Mouse (Mus musculus): ENCODE measurements around the gene Ets2. TPM values are rescaled to one million over a fixed set of nuclear protein-coding genes. Genes with fewer than 3 reads are reported as not detected.

Gene Ets2
- polyA plus RNA-seq, 1 experiment = 60.6 TPM

GRCm38 (mm10) chr16:95667395-95668150, 34.3 kb upstream of the Ets2 start:
- Histone ChIP-seq H3K79me3 (ENCODE audit: low read depth) (no peaks in the 10 kb centered on the region), H3ac (ENCODE audit: control insufficient read depth, insufficient read length, low read depth) (no peak overlapping the region), H3K79me2 (ENCODE audit: control insufficient read depth, insufficient read depth) (no peaks in the 10 kb centered on the region), H3K36me3 (ENCODE audit: control insufficient read depth, insufficient read depth) (no peaks in the 10 kb centered on the region), H3K4me3 (ENCODE audit: insufficient read depth, poor library complexity, severe bottlenecking) (no peak overlapping the region), H3K27me3 (ENCODE audit: control insufficient read depth, insufficient read depth, insufficient read length) (no peaks in the 10 kb centered on the region)
- TF ChIP-seq MYOD1 (IDR thresholded peaks at IDR 0.05; ENCODE audit: control insufficient read depth, insufficient read length, low read depth) = no peak
- no peak for TF ChIP-seq CTCF (IDR thresholded peaks at IDR 0.05; ENCODE audit: control insufficient read depth, insufficient read depth, insufficient read length)
- TF ChIP-seq USF1 (IDR thresholded peaks at IDR 0.05; ENCODE audit: low read depth) = no peak
- TF ChIP-seq MYOG (IDR thresholded peaks at IDR 0.05; ENCODE audit: control insufficient read depth, extremely low read depth, insufficient read length) = no peak
- TF ChIP-seq FOSL1 (IDR thresholded peaks at IDR 0.05; ENCODE audit: insufficient read depth, low read length, poor library complexity, severe bottlenecking) = no peak
- no peak for TF ChIP-seq CEBPB (IDR thresholded peaks at IDR 0.05; ENCODE audit: low read depth)
- TF ChIP-seq MAX (IDR thresholded peaks at IDR 0.05) = no peak

- no peak for TF ChIP-seq CTCF (IDR thresholded peaks at IDR 0.05; ENCODE audit: control insufficient read depth, insufficient read depth, insufficient read length)
- no peak for TF ChIP-seq FOSL1 (IDR thresholded peaks at IDR 0.05; ENCODE audit: insufficient read depth, low read length, poor library complexity, severe bottlenecking)
- TF ChIP-seq MYOG (IDR thresholded peaks at IDR 0.05; ENCODE audit: control insufficient read depth, extremely low read depth, insufficient read length) = no peak
- TF ChIP-seq MAX (IDR thresholded peaks at IDR 0.05) = no peak
- no peak for TF ChIP-seq USF1 (IDR thresholded peaks at IDR 0.05; ENCODE audit: low read depth)
- TF ChIP-seq CEBPB (IDR thresholded peaks at IDR 0.05; ENCODE audit: low read depth) = no peak
- peak; percentile 65 for TF ChIP-seq MYOD1 (IDR thresholded peaks at IDR 0.05; ENCODE audit: control insufficient read depth, insufficient read length, low read depth)
- Histone ChIP-seq H3ac (ENCODE audit: control insufficient read depth, insufficient read length, low read depth) (no peak overlapping the region), H3K79me2 (ENCODE audit: control insufficient read depth, insufficient read depth) (no peaks in the 10 kb centered on the region)
These were observed 33.5 kb upstream of the Ets2 start for GRCm38 (mm10) chr16:95668151-95668993.

GRCm38 (mm10) chr16:95674452-95674921, 27.4 kb upstream of the Ets2 start:
- Histone ChIP-seq H3K4me3 (ENCODE audit: insufficient read depth, poor library complexity, severe bottlenecking) (peak overlapping the region; percentile 3), H3K36me3 (ENCODE audit: control insufficient read depth, insufficient read depth) (no peaks in the 10 kb centered on the region), H3K27me3 (ENCODE audit: control insufficient read depth, insufficient read depth, insufficient read length) (no peaks in the 10 kb centered on the region), H3K79me2 (ENCODE audit: control insufficient read depth, insufficient read depth) (no peaks in the 10 kb centered on the region), H3ac (ENCODE audit: control insufficient read depth, insufficient read length, low read depth) (peak overlapping the region; percentile 44), H3K79me3 (ENCODE audit: low read depth) (no peaks in the 10 kb centered on the region)
- TF ChIP-seq CTCF (IDR thresholded peaks at IDR 0.05; ENCODE audit: control insufficient read depth, insufficient read depth, insufficient read length) = no peak
- TF ChIP-seq MYOG (IDR thresholded peaks at IDR 0.05; ENCODE audit: control insufficient read depth, extremely low read depth, insufficient read length) = no peak
- peak; percentile 41 for TF ChIP-seq USF1 (IDR thresholded peaks at IDR 0.05; ENCODE audit: low read depth)

More at GRCm38 (mm10) chr16:95668151-95668993, 33.5 kb upstream of the Ets2 start:
- no peaks in the 10 kb centered on the region for H3K27me3 ChIP-seq (ENCODE audit: control insufficient read depth, insufficient read depth, insufficient read length)
- H3K79me3 ChIP-seq (ENCODE audit: low read depth) = no peaks in the 10 kb centered on the region
- H3K36me3 ChIP-seq (ENCODE audit: control insufficient read depth, insufficient read depth) = no peaks in the 10 kb centered on the region
- H3K4me3 ChIP-seq (ENCODE audit: insufficient read depth, poor library complexity, severe bottlenecking) = no peak overlapping the region

- H3K79me2 ChIP-seq (ENCODE audit: control insufficient read depth, insufficient read depth) = no peaks in the 10 kb centered on the region
- no peak overlapping the region for H3K4me3 ChIP-seq (ENCODE audit: insufficient read depth, poor library complexity, severe bottlenecking)
These were observed 26.7 kb upstream of the Ets2 start for GRCm38 (mm10) chr16:95675212-95675611.

GRCm38 (mm10) chr16:95676668-95677067, 25.2 kb upstream of the Ets2 start:
- Histone ChIP-seq H3K4me3 (ENCODE audit: insufficient read depth, poor library complexity, severe bottlenecking) (no peak overlapping the region), H3K36me3 (ENCODE audit: control insufficient read depth, insufficient read depth) (no peaks in the 10 kb centered on the region), H3K79me3 (ENCODE audit: low read depth) (no peaks in the 10 kb centered on the region), H3K79me2 (ENCODE audit: control insufficient read depth, insufficient read depth) (no peaks in the 10 kb centered on the region), H3ac (ENCODE audit: control insufficient read depth, insufficient read length, low read depth) (no peak overlapping the region), H3K27me3 (ENCODE audit: control insufficient read depth, insufficient read depth, insufficient read length) (no peaks in the 10 kb centered on the region)
- no peak for TF ChIP-seq USF1 (IDR thresholded peaks at IDR 0.05; ENCODE audit: low read depth)
- TF ChIP-seq CTCF (IDR thresholded peaks at IDR 0.05; ENCODE audit: control insufficient read depth, insufficient read depth, insufficient read length) = no peak
- no peak for TF ChIP-seq MYOG (IDR thresholded peaks at IDR 0.05; ENCODE audit: control insufficient read depth, extremely low read depth, insufficient read length)
- TF ChIP-seq MAX (IDR thresholded peaks at IDR 0.05) = no peak
- TF ChIP-seq FOSL1 (IDR thresholded peaks at IDR 0.05; ENCODE audit: insufficient read depth, low read length, poor library complexity, severe bottlenecking) = no peak

More at GRCm38 (mm10) chr16:95675212-95675611, 26.7 kb upstream of the Ets2 start:
- Histone ChIP-seq H3K27me3 (ENCODE audit: control insufficient read depth, insufficient read depth, insufficient read length) (no peaks in the 10 kb centered on the region), H3ac (ENCODE audit: control insufficient read depth, insufficient read length, low read depth) (no peak overlapping the region), H3K36me3 (ENCODE audit: control insufficient read depth, insufficient read depth) (no peaks in the 10 kb centered on the region), H3K79me3 (ENCODE audit: low read depth) (no peaks in the 10 kb centered on the region)
- TF ChIP-seq MAX (IDR thresholded peaks at IDR 0.05) = no peak
- TF ChIP-seq FOSL1 (IDR thresholded peaks at IDR 0.05; ENCODE audit: insufficient read depth, low read length, poor library complexity, severe bottlenecking) = no peak
- TF ChIP-seq USF1 (IDR thresholded peaks at IDR 0.05; ENCODE audit: low read depth) = no peak
- TF ChIP-seq MYOG (IDR thresholded peaks at IDR 0.05; ENCODE audit: control insufficient read depth, extremely low read depth, insufficient read length) = no peak
- TF ChIP-seq CTCF (IDR thresholded peaks at IDR 0.05; ENCODE audit: control insufficient read depth, insufficient read depth, insufficient read length) = no peak
- TF ChIP-seq MYOD1 (IDR thresholded peaks at IDR 0.05; ENCODE audit: control insufficient read depth, insufficient read length, low read depth) = no peak
- TF ChIP-seq CEBPB (IDR thresholded peaks at IDR 0.05; ENCODE audit: low read depth) = no peak
